In the genomic region with DNA sequence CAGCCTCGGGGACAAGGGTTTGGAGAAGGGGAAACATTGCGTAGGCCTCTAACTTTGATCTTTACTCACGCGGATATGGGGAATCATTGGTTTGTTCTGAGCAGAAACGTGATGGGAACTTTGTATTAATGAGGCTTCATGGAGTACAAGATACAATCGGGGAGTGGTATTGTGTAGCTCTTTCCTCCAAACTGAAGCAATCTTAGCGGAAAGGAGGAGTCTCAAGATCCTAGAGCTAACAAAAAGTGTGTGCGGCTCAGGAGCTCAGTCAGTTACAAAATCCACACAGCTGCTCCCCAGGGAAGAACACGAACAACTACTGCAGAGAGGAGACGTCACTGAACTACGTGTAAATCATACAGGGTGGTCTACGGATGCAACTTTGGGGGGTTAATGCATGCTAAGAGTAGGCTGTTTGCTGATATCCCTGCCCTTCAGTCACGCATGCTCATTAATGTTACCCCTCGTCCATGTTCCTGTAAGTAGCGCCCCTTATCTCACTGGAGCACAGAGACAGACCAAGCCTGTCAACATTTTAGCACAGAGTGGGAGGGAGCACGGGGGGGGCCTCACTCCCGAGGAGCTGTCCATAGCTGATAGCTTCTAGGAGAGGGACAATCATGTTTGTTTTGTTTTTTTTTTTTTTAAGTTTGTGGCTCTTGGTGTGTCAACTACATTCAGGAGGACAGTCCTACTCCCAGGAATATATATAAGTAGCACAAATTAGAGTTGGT, we compare ENCODE assay signal across 11 mouse cellular contexts. TPM values are rescaled to one million over a fixed set of nuclear protein-coding genes. Genes with fewer than 3 reads are reported as not detected.
DNase-seq lines count a peak whose midpoint lies in the region; ATAC-seq and TF ChIP-seq lines count a peak whose summit lies in the region.
"Had no signal": no experiment of that assay in that cellular context is flagged by ENCODE, and none has a peak within 500 bp of the region (broad histone marks: within the 10 kb centered on the region; RNA-seq: fewer than 3 reads in every experiment).

No protein-coding gene starts in this region.

- no peak overlapping the region for H3K27ac ChIP-seq in hindbrain, embryonic 15.5 days (replicated peaks)
- no peak overlapping the region for H3K27ac ChIP-seq in hindbrain, postnatal 0 days
- H3K27ac ChIP-seq: forebrain, embryonic 13.5 days had no signal

- no peaks in the 10 kb centered on the region for H3K36me3 ChIP-seq in hindbrain, embryonic 15.5 days
- no peaks in the 10 kb centered on the region for H3K36me3 ChIP-seq in hindbrain, postnatal 0 days (ENCODE audit: insufficient read depth, low read length)

- H3K4me1 ChIP-seq in hindbrain, embryonic 15.5 days (replicated peaks): 0 out of 2 replicates have a peak, but pooled peaks cover 3% of the 10 kb centered on the region
- no peaks in the 10 kb centered on the region for H3K4me1 ChIP-seq in hindbrain, postnatal 0 days (ENCODE audit: insufficient read depth, low read length)

- H3K9me3 ChIP-seq in hindbrain, embryonic 15.5 days: no peaks in the 10 kb centered on the region
- H3K9me3 ChIP-seq in hindbrain, postnatal 0 days (ENCODE audit: low read length): no peaks in the 10 kb centered on the region
- H3K9me3 ChIP-seq: forebrain, embryonic 13.5 days had no signal

- 91% methylated on average over 17 of the region's 17 CpGs for WGBS in hindbrain, embryonic 15.5 days
- 92% methylated on average over 17 of the region's 17 CpGs for WGBS in hindbrain, postnatal 0 days

- no peak for TF ChIP-seq CTCF in hindbrain, postnatal 0 days (IDR thresholded peaks at IDR 0.05; ENCODE audit: low read depth)

- DNase-seq in hindbrain, postnatal 0 days (ENCODE audit: low spot score): no peak
- DNase-seq in c-Kit-positive CD71-positive TER-119-negative erythroid progenitor cells, embryonic 14.5 days (ENCODE audit: low read depth): peak; percentile 86
- peak; percentile 18 for DNase-seq in heart, postnatal 4 days
- DNase-seq in cerebellum, postnatal 10 days: no peak
- no peak for DNase-seq in gastrocnemius, postnatal 4 days (ENCODE audit: low spot score in 2 of 2)
- DNase-seq: gastrocnemius, postnatal 10 days had no signal

- ATAC-seq in hindbrain, embryonic 15.5 days (ENCODE audit: low FRiP score, low read depth): peak; percentile 42; the same call in 1 of the 2 replicates
- no peak for ATAC-seq in hindbrain, postnatal 0 days
- peak; percentile 98 for ATAC-seq in megakaryocyte progenitor cell, adult 5-6 weeks (replicated peaks; ENCODE audit: poor library complexity)
- no peak for ATAC-seq in frontal cortex, adult (ENCODE audit: low TSS enrichment)
- ATAC-seq: forebrain, embryonic 13.5 days; midbrain, embryonic 16.5 days had no signal

- H3K4me2 ChIP-seq in hindbrain, embryonic 15.5 days: no peak overlapping the region
- no peak overlapping the region for H3K4me2 ChIP-seq in hindbrain, postnatal 0 days (ENCODE audit: low read depth, low read length)
- H3K4me2 ChIP-seq: forebrain, embryonic 13.5 days had no signal

- no peak overlapping the region for H3K9ac ChIP-seq in hindbrain, embryonic 15.5 days
- no peak overlapping the region for H3K9ac ChIP-seq in hindbrain, postnatal 0 days (replicated peaks; ENCODE audit: low read length)
- H3K9ac ChIP-seq: forebrain, embryonic 13.5 days had no signal

- H3K4me3 ChIP-seq in hindbrain, embryonic 15.5 days: no peak overlapping the region
- H3K4me3 ChIP-seq in hindbrain, postnatal 0 days (ENCODE audit: low read length): no peak overlapping the region
- H3K4me3 ChIP-seq: forebrain, embryonic 13.5 days had no signal

- H3K27me3 ChIP-seq in hindbrain, embryonic 15.5 days: no peaks in the 10 kb centered on the region
- H3K27me3 ChIP-seq in hindbrain, postnatal 0 days (ENCODE audit: insufficient read depth, low read length): no peaks in the 10 kb centered on the region
- H3K27me3 ChIP-seq: forebrain, embryonic 13.5 days had no signal

RNA-seq across cellular contexts. Expression of a gene that starts 38.8 kb away (rescaled TPM):
- polyA plus RNA-seq in hindbrain, embryonic 15.5 days (2015; fragmentation: Nextera tagmentation; extraction: Ambion mirVana): 20.2 and 22.0 TPM in 2 replicates
- 15.1 and 22.5 TPM in 2 replicates for total RNA-seq in hindbrain, postnatal 0 days (2014; rRNA removed)
- 21.6 and 23.3 TPM in 2 replicates for polyA plus RNA-seq in hindbrain, postnatal 0 days (2015; fragmentation: Nextera tagmentation; extraction: Ambion mirVana)
- 10 to 100 TPM; 39.7 to 40.6 TPM for total RNA-seq in heart, postnatal 4 days (2021)
- total RNA-seq in megakaryocyte progenitor cell, adult 5-6 weeks (2015): 38.8 and 44.3 TPM in 2 replicates
- total RNA-seq in megakaryocyte progenitor cell, adult 5-6 weeks (2017): 38.9 and 49.8 TPM in 2 replicates
- total RNA-seq in gastrocnemius, postnatal 4 days (2021): 10 to 100 TPM; 71.4 to 72.1 TPM

Comparison
In these comparisons a context has a peak if more than half of its experiments do, and no peak if none do; other contexts are left out.
1. ATAC-seq: peak in hindbrain, embryonic 15.5 days (single experiment) and megakaryocyte progenitor cell, adult 5-6 weeks (single experiment); none in hindbrain, postnatal 0 days (single experiment) and frontal cortex, adult (single experiment).
2. DNase-seq: peak in c-Kit-positive CD71-positive TER-119-negative erythroid progenitor cells, embryonic 14.5 days (single experiment) and heart, postnatal 4 days (single experiment); none in hindbrain, postnatal 0 days (single experiment), cerebellum, postnatal 10 days (0 of 2) and gastrocnemius, postnatal 4 days (0 of 2).